Mouse (Mus musculus) E14TG2a.4 (cell line): Measurements from ENCODE around the gene Pygo1.

Source experiments
- CTCF ChIP-seq: conservative IDR thresholded peaks from 2 replicates; pipeline ENCODE4 v1.5.1; 2014; ENCODE audit warnings: low read length
- POU5F1 ChIP-seq: IDR thresholded peaks from 2 replicates; pipeline ENCODE4 v1.6.1; 2014; ENCODE audit warnings: low read length, borderline replicate concordance

DNA sequence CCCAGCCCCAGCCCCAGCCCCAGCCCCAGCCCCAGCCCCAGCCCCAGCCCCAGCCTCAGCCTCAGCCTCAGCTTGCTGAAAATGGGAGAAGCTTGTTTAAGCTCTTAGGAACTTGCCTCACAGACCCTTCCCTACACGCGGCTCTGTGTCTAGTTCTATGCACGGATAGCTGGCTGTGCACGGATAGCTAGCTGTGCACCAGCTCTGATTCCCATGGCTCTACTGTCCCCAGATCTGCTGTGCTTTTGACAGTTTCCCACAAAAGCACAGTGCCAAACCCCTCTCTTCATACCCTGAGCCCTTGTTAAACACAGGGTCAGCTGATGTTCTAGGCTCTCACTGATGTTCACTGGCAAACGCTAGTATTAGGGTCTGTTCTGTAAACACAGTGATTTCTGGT lies 32.7 kb upstream of the Pygo1 start:
- no peak for TF ChIP-seq POU5F1
- no peak for TF ChIP-seq CTCF
